Mouse (Mus musculus): ENCODE data around the gene Galnt16.

GRCm38 (mm10) chr12:80470206-80470605 lies 47.9 kb upstream of the Galnt16 start:
- TF ChIP-seq MAFK (IDR thresholded peaks at IDR 0.05; ENCODE audit: insufficient read depth, low read depth, low read length) (no peak), ZC3H11A (IDR thresholded peaks at IDR 0.05; ENCODE audit: borderline replicate concordance, low read depth, low read length) (no peak)

Measured in ES-E14 (cell line).